Mouse (Mus musculus) lung, postnatal 0 days (tissue): ENCODE results near the gene Sbf2. TPM values are rescaled to one million over a fixed set of nuclear protein-coding genes. Genes with fewer than 3 reads are reported as not detected.

Experiments
- ATAC-seq: fragments of 200-750 bp; cut with Nextera tagmentation; 2 replicates; pipeline ENCODE4 v1.8.0; 2017; ENCODE audit warnings: moderate library complexity
- DNase-seq: peaks from one replicate; pipeline ENCODE4 v3.0.0-alpha.2; 2016; ENCODE audit warnings: low spot score
- H3K27ac ChIP-seq: fragments of 300-500 bp; sonication (generic); 2 replicates; pipeline ENCODE4 v1.5.1; 2014; ENCODE audit warnings: antibody characterized with exemption, mild to moderate bottlenecking, low read length, mixed read lengths
- H3K27me3 ChIP-seq: fragments of 300-500 bp; sonication (generic); replicated peaks from 2 replicates; pipeline ENCODE4 v1.6.1; 2014; ENCODE audit warnings: low read length, mixed read lengths; ENCODE audit not compliant: insufficient read depth
- H3K36me3 ChIP-seq: fragments of 300-500 bp; sonication (generic); 2 replicates; pipeline ENCODE4 v1.6.1; 2014; ENCODE audit warnings: low read length, mixed read lengths; ENCODE audit not compliant: insufficient read depth
- H3K4me1 ChIP-seq: fragments of 300-500 bp; sonication (generic); 2 replicates; pipeline ENCODE4 v1.6.1; 2014; ENCODE audit warnings: antibody characterized with exemption, low read depth, low read length, mixed read lengths; ENCODE audit not compliant: insufficient read depth
- H3K4me2 ChIP-seq: fragments of 300-500 bp; sonication (generic); replicated peaks from 2 replicates; pipeline ENCODE4 v1.6.1; 2014; ENCODE audit warnings: low read depth, mild to moderate bottlenecking, low read length, moderate library complexity, mixed read lengths
- H3K4me3 ChIP-seq: fragments of 300-500 bp; sonication (generic); 2 replicates; pipeline ENCODE4 v1.5.1; 2014; ENCODE audit warnings: low read depth, low read length
- H3K9ac ChIP-seq: fragments of 300-500 bp; sonication (generic); replicated peaks from 2 replicates; pipeline ENCODE4 v1.6.1; 2014; ENCODE audit warnings: low read depth, mild to moderate bottlenecking
- H3K9me3 ChIP-seq: fragments of 300-500 bp; sonication (generic); 2 replicates; pipeline ENCODE4 v1.6.1; 2016; ENCODE audit warnings: low read length, mixed read lengths
- CTCF ChIP-seq: IDR thresholded peaks from 2 replicates; pipeline ENCODE4 v1.5.1; 2016; ENCODE audit warnings: antibody characterized with exemption, mild to moderate bottlenecking
- EP300 ChIP-seq: IDR thresholded peaks from 2 replicates; pipeline ENCODE4 v1.6.1; 2016; ENCODE audit warnings: antibody characterized with exemption, mild to moderate bottlenecking, control low read depth
- WGBS: fragments of 180-500 bp; shearing (Covaris S2); extraction: QIAGEN DNeasy Blood & Tissue Kit; methylation state at CpG from one replicate; pipeline ENCODE4 v1.1.7; 2014; 5-methylcytosine and 5-hydroxymethylcytosine counted together
- polyA plus RNA-seq: library from polyadenylated mRNA; unstranded; fragments of >200 nt; fragmentation: Nextera tagmentation; extraction: Ambion mirVana; gene quantifications from 2 replicates; pipeline ENCODE4 v1.2.1, GENCODE M21; 2015

The Sbf2 gene
- polyA plus RNA-seq, 1 experiment from 2014 or later: 23.3 TPM

DNA sequence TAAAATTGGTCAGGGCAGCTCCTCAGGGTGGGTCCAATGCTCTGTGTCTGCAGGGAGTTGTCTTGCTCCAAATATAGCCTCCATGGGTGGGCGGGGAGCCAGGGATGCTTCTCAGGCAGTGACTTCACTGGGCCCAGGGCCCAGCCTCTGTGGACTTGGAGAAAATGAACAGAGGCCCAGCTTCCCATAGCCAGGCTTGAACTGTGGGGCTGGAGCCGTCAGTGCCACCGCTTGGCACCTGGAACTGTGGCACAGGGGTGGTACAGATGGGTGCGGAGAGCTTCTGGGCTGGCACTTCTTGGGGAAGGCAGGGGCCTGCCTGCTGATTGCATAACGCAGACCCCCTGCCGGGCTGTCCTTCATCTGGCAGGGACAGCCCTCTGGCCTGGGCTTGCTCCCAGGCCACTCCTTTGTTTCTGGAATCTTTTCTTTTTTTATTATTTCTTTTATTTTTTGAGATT is 326.0 kb downstream of the Sbf2 start:
- Histone ChIP-seq H3K4me3 (no peak overlapping the region), H3K4me1 (peaks cover 3% of the 10 kb centered on the region; the same call in 1 of the 2 replicates), H3K9me3 (no peaks in the 10 kb centered on the region), H3K27ac (peak overlapping the region; percentile 71), H3K4me2 (no peak overlapping the region), H3K27me3 (no peaks in the 10 kb centered on the region), H3K36me3 (no peaks in the 10 kb centered on the region), H3K9ac (no peak overlapping the region)
- DNase-seq: peak; percentile 73
- ATAC-seq: peak; percentile 71
- 55% methylated on average over 6 of the region's 6 CpGs for WGBS
- TF ChIP-seq CTCF (no peak), EP300 (no peak)

DNA sequence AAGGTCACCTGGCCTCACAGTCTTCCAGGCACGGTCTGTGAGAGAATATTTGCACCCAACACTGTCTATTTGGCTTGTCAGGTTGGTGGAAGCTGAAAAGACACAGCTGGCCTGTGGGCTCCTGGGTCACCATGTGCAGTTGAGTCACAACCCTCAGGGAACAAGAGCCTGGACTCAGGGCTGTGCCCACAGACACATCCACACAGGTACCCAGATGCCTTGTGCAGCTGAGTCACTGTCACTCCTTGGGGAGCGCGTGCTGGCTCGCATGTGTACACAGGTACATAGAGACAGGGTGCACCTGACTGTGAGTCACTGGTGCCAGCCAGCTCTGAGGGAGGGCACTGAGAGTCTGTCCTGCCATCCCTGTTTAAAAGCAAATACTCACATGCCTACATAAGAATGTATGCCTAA is 326.5 kb downstream of the Sbf2 start:
- Histone ChIP-seq H3K9me3 (no peaks in the 10 kb centered on the region), H3K9ac (no peak overlapping the region), H3K27me3 (no peaks in the 10 kb centered on the region), H3K36me3 (no peaks in the 10 kb centered on the region), H3K27ac (peak overlapping the region; percentile 71), H3K4me3 (no peak overlapping the region), H3K4me1 (peaks cover 3% of the 10 kb centered on the region; the same call in 1 of the 2 replicates), H3K4me2 (no peak overlapping the region)
- TF ChIP-seq EP300 (peak; percentile 84), CTCF (no peak)
- DNase-seq (peak; percentile 67), ATAC-seq (peak; percentile 72)
- 60% methylated on average over 4 of the region's 4 CpGs for WGBS

DNA sequence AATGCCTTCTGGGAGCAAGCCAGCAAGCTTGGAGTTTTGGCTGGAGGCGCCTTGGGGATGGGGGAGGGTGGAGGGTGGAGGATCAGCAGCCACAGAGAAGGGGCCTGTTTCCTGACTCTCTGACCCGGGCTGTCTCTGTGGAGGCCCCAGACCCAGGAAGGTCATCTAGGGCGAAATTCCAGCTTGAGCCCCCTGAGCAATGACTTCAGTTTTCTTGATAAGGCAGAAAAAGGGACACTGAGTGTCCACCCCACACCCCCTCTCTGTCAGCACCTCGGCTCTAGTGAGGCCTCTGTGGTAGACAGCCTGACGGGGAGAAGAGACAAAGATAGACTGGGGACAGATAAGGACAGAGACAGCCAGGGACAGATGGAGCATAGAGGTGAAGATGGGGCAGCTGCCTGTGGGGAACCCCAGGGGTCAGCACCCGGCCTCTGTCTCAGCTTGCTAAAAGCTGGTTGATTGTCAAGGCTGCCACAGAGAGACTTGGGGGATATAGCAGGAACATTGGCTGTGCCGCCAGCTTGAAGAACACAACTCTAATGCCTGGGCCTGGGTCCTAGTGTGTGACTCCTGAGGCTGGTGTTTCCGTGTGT is 327.1 kb downstream of the Sbf2 start:
- H3K9me3 ChIP-seq: no peaks in the 10 kb centered on the region
- DNase-seq (no peak), ATAC-seq (no peak)
- H3K36me3 ChIP-seq: no peaks in the 10 kb centered on the region
- H3K27ac ChIP-seq: peak overlapping the region; percentile 71; the same call in 1 of the 2 replicates
- no peak overlapping the region for H3K4me3 ChIP-seq
- H3K4me1 ChIP-seq: peaks cover 3% of the 10 kb centered on the region; the same call in 1 of the 2 replicates
- WGBS: 53% methylated on average over 8 of the region's 8 CpGs
- H3K9ac ChIP-seq: no peak overlapping the region
- no peak overlapping the region for H3K4me2 ChIP-seq
- no peaks in the 10 kb centered on the region for H3K27me3 ChIP-seq
- TF ChIP-seq CTCF: no peak
- no peak for TF ChIP-seq EP300

DNA sequence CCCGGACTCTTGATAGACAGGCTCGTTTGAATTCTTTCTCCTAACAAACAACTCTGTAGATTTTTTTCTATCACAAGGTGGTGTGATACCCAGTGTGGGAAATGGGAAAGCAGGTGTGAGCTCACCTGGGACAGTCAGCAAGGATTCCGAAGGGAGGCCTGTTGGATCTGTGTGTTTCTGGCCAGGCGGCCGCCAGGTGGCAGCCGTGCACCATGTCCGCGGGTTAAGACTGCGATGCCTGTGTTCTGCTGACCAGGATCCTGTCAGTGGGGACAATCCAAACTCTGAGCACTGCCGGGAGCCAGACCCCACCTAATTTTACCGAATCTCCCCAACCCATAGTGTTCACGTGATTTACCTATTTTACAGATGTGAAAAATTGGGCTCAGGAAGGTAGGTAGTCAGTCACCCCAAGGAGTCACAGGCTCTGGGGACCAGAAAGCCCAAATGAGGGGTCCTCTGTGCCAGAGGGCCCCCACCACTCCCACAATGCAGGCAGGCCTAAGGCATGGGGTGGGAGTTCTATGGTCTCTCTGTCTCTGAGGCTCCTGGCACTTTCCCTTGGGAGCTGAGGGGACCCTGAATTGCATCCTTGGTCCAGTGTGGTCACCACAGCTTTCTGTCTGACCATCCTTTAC is 327.8 kb downstream of the Sbf2 start:
- Histone ChIP-seq H3K27me3 (no peaks in the 10 kb centered on the region), H3K4me3 (no peak overlapping the region), H3K4me2 (no peak overlapping the region), H3K36me3 (no peaks in the 10 kb centered on the region), H3K4me1 (peaks cover 3% of the 10 kb centered on the region; the same call in 1 of the 2 replicates), H3K9ac (no peak overlapping the region), H3K9me3 (no peaks in the 10 kb centered on the region), H3K27ac (0 out of 2 replicates have a peak overlapping the region, but pooled peaks have one; percentile 14)
- DNase-seq (peak; percentile 85), ATAC-seq (peak; percentile 61)
- WGBS: 8% methylated on average over 12 of the region's 12 CpGs
- peak; percentile 97 for TF ChIP-seq CTCF
- no peak for TF ChIP-seq EP300

DNA sequence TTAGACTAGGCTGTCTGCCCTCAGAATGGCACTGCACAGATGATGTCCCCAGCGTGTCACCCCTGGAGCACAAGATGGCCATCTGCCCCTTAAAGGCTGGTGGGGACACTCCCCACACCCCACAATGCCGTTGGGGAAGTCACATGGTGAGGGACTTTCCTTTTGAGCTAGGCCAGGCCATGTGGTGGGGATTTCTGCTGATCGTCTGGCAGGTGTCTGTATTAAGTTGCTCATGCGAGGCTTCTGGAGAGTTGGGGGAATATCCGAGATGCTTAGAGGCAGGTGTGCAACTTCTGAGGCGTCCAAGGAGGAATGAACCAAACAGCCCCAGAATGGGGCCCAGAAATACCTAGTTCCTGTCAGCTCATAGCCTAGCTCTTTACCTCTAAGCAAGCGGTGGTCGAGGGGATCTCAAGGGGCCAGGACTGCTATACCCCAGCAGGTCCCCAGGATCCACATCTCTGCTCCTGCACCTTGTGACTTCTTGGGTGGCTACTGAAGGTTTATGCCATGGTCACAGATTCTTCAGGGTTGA is 328.5 kb downstream of the Sbf2 start:
- Histone ChIP-seq H3K4me3 (no peak overlapping the region), H3K4me1 (peaks cover 3% of the 10 kb centered on the region; the same call in 1 of the 2 replicates), H3K27ac (no peak overlapping the region), H3K27me3 (no peaks in the 10 kb centered on the region), H3K9ac (no peak overlapping the region), H3K9me3 (no peaks in the 10 kb centered on the region), H3K4me2 (no peak overlapping the region), H3K36me3 (no peaks in the 10 kb centered on the region)
- TF ChIP-seq CTCF (no peak), EP300 (no peak)
- ATAC-seq (no peak), DNase-seq (no peak)
- WGBS: 78% methylated on average over 8 of the region's 8 CpGs

DNA sequence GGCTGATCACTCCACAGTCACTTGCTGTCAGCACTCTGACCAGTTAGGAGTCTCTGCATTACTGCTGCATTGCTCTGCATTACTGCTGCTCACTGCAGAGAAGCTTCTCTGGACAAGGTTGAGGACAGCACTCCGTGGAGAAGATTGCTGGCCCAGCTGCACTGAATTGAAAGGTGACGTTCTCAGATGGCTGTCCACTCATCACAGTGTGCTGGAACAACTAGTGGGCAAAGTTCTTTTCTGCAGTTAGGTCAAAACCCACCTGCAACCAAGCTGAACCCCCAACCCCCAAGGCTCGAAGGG is 328.9 kb downstream of the Sbf2 start:
- Histone ChIP-seq H3K9ac (no peak overlapping the region), H3K4me1 (peaks cover 3% of the 10 kb centered on the region; the same call in 1 of the 2 replicates), H3K4me3 (no peak overlapping the region), H3K4me2 (no peak overlapping the region), H3K36me3 (peaks cover 4% of the 10 kb centered on the region; the same call in 1 of the 2 replicates), H3K27ac (no peak overlapping the region), H3K27me3 (no peaks in the 10 kb centered on the region), H3K9me3 (no peaks in the 10 kb centered on the region)
- DNase-seq: no peak
- 74% methylated on average over 3 of the region's 3 CpGs for WGBS
- ATAC-seq: no peak
- no peak for TF ChIP-seq EP300
- no peak for TF ChIP-seq CTCF
